23 mouse cellular contexts compared by ENCODE assay signal in the genomic region with DNA sequence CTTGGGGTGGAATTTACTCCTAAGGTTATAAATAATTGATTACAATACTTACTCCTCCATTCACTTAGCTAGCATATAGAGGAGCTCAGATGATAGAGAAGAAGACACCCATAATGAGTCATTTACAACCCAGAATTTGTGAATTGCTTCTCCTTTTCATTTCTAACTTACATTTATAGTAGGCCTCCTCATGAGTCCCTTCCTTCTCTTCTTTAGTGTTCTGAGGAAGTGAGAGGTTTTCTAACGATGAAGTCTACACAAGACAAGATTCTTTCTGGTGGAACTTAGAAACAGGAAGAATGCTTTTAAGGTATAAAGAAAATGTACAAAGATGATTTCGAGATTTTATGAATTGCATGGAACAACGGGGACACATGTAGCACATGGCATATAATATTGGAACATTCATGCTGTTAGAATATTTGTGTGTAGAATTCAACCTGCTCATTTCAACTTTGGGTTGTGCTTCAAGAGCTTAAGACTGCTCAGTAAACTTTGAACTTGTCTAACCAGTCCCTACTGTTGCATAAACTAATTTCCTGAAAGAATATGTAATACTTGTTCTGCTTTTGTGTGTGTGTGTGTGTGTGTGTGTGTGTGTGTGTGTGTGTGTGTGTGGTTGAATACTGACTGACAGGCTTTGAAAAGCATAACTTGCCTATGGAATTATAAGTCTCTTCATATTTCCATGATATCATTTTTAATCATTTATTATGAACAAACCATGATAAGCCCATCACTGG. TPM values are rescaled to one million over a fixed set of nuclear protein-coding genes. Genes with fewer than 3 reads are reported as not detected.
A peak's percentile ranks its signal among the peaks of the same experiment; 100 is the strongest.
DNase-seq lines count a peak whose midpoint lies in the region; ATAC-seq and TF ChIP-seq lines count a peak whose summit lies in the region.
"Had no signal": no experiment of that assay in that cellular context is flagged by ENCODE, and none has a peak within 500 bp of the region (broad histone marks: within the 10 kb centered on the region; RNA-seq: fewer than 3 reads in every experiment).

No protein-coding gene starts in this region.

- in situ Hi-C loops in CH12.LX (cut with MboI; ENCODE audit: low pct_ligation_motif_present, low pct_unique_long_range_greater_than_20kb, low sequenced_read_pairs), result no loop called here

- H3K4me3 ChIP-seq in CH12.LX (replicated peaks in 1 of 3; ENCODE audit: low read depth in 2 of 3, low read length in 2 of 3, poor library complexity in 1 of 3), result no peak overlapping the region
- no peak overlapping the region for H3K4me3 ChIP-seq in forebrain, embryonic 10.5 days
- H3K4me3 ChIP-seq in midbrain, embryonic 10.5 days, result no peak overlapping the region
- H3K4me3 ChIP-seq in heart, embryonic 10.5 days, result no peak overlapping the region
- H3K4me3 ChIP-seq: embryonic facial prominence, embryonic 10.5 days; forebrain, embryonic 15.5 days; heart, embryonic 15.5 days; hindbrain, embryonic 10.5 days had no signal

- ATAC-seq in common myeloid progenitor, adult 5-6 weeks (replicated peaks; ENCODE audit: low read depth, poor library complexity, severe bottlenecking), result peak; percentile 54; the same call in 1 of the 2 replicates
- ATAC-seq in megakaryocyte progenitor cell, adult 5-6 weeks (replicated peaks; ENCODE audit: poor library complexity), result peak; percentile 82
- ATAC-seq: CD4-positive, CD25-positive, alpha-beta regulatory T cell, adult 4 months; forebrain, embryonic 15.5 days had no signal

- H3K4me1 ChIP-seq in CH12.LX (ENCODE audit: control insufficient read depth in 1 of 2, insufficient read depth in 2 of 2), result no peaks in the 10 kb centered on the region
- H3K4me1 ChIP-seq in forebrain, embryonic 10.5 days, result no peaks in the 10 kb centered on the region
- no peaks in the 10 kb centered on the region for H3K4me1 ChIP-seq in midbrain, embryonic 10.5 days
- no peaks in the 10 kb centered on the region for H3K4me1 ChIP-seq in heart, embryonic 10.5 days
- H3K4me1 ChIP-seq: embryonic facial prominence, embryonic 10.5 days; forebrain, embryonic 15.5 days; heart, embryonic 15.5 days; hindbrain, embryonic 10.5 days had no signal

- 85% methylated on average over 3 of the region's 3 CpGs for WGBS in forebrain, embryonic 10.5 days
- WGBS in midbrain, embryonic 10.5 days, result 89% methylated on average over 3 of the region's 3 CpGs
- WGBS in heart, embryonic 10.5 days, result 76% methylated on average over 3 of the region's 3 CpGs

- H3K36me3 ChIP-seq in CH12.LX (replicated peaks in 1 of 2; ENCODE audit: control insufficient read depth in 1 of 2, insufficient read depth in 1 of 2, low read length in 1 of 2), result no peaks in the 10 kb centered on the region
- H3K36me3 ChIP-seq in forebrain, embryonic 10.5 days (replicated peaks), result no peaks in the 10 kb centered on the region
- H3K36me3 ChIP-seq in midbrain, embryonic 10.5 days, result no peaks in the 10 kb centered on the region
- no peaks in the 10 kb centered on the region for H3K36me3 ChIP-seq in heart, embryonic 10.5 days
- H3K36me3 ChIP-seq: embryonic facial prominence, embryonic 10.5 days; forebrain, embryonic 15.5 days; heart, embryonic 15.5 days; hindbrain, embryonic 10.5 days had no signal

- no peaks in the 10 kb centered on the region for H3K27me3 ChIP-seq in CH12.LX (replicated peaks)
- H3K27me3 ChIP-seq in forebrain, embryonic 10.5 days (ENCODE audit: poor library complexity, severe bottlenecking), result peaks cover 17% of the 10 kb centered on the region; the same call in 1 of the 2 replicates
- peaks cover 7% of the 10 kb centered on the region; the same call in 1 of the 2 replicates for H3K27me3 ChIP-seq in midbrain, embryonic 10.5 days (ENCODE audit: low read depth, poor library complexity, severe bottlenecking)
- no peaks in the 10 kb centered on the region for H3K27me3 ChIP-seq in heart, embryonic 10.5 days (ENCODE audit: insufficient read depth, poor library complexity, severe bottlenecking)
- H3K27me3 ChIP-seq: forebrain, embryonic 15.5 days; heart, embryonic 15.5 days had no signal

- DNase-seq in CH12.LX (ENCODE audit: extremely low read depth), result peak; percentile 38
- DNase-seq in forebrain, embryonic 10.5 days (ENCODE audit: extremely low spot score, low spot score), result no peak
- DNase-seq in midbrain, embryonic 10.5 days (ENCODE audit: low spot score), result no peak
- DNase-seq in heart, embryonic 10.5 days (ENCODE audit: low spot score), result no peak
- DNase-seq: adrenal gland, postnatal 10 days; cerebellum, adult 11-12 months; cerebellum, adult 9-11 months; cerebellum, postnatal 36 days; gastrocnemius, postnatal 36 days; heart, adult 18-20 months; heart, postnatal 14 days had no signal

- no peak overlapping the region for H3K27ac ChIP-seq in CH12.LX (ENCODE audit: insufficient read depth, low read depth)
- no peak overlapping the region for H3K27ac ChIP-seq in forebrain, embryonic 10.5 days
- no peak overlapping the region for H3K27ac ChIP-seq in midbrain, embryonic 10.5 days (replicated peaks)
- H3K27ac ChIP-seq in heart, embryonic 10.5 days, result no peak overlapping the region
- H3K27ac ChIP-seq: embryonic facial prominence, embryonic 10.5 days; forebrain, embryonic 15.5 days; heart, embryonic 15.5 days; hindbrain, embryonic 10.5 days; hindbrain, embryonic 14.5 days had no signal

- no peak overlapping the region for H3K4me2 ChIP-seq in CH12.LX (ENCODE audit: insufficient read depth, low read depth, poor library complexity, severe bottlenecking)
- H3K4me2 ChIP-seq: forebrain, embryonic 15.5 days; heart, embryonic 11.5 days; heart, embryonic 15.5 days; hindbrain, embryonic 14.5 days had no signal

- H3K9me3 ChIP-seq in CH12.LX (replicated peaks; ENCODE audit: low read length), result no peaks in the 10 kb centered on the region
- H3K9me3 ChIP-seq in forebrain, embryonic 10.5 days, result no peaks in the 10 kb centered on the region
- no peaks in the 10 kb centered on the region for H3K9me3 ChIP-seq in midbrain, embryonic 10.5 days (replicated peaks)
- no peaks in the 10 kb centered on the region for H3K9me3 ChIP-seq in heart, embryonic 10.5 days
- H3K9me3 ChIP-seq: embryonic facial prominence, embryonic 10.5 days; forebrain, embryonic 15.5 days; heart, embryonic 15.5 days; hindbrain, embryonic 10.5 days had no signal

- no peaks in the 10 kb centered on the region for H3K79me2 ChIP-seq in CH12.LX (replicated peaks; ENCODE audit: control insufficient read depth, extremely low read depth, insufficient read depth, poor library complexity, severe bottlenecking)

- dilution Hi-C loops in CH12.LX (cut with MboI; ENCODE audit: extremely low pct_ligation_motif_present, extremely low pct_unique_long_range_greater_than_20kb, low sequenced_read_pairs), result no loop called here

- TF ChIP-seq CTCF in CH12.LX (conservative IDR thresholded peaks at IDR 0.05 in 1 of 2, IDR thresholded peaks at IDR 0.05 in 1 of 2; ENCODE audit: low read depth in 2 of 2, low read length in 2 of 2), result no peak

- no peak overlapping the region for H3K9ac ChIP-seq in CH12.LX (ENCODE audit: insufficient read depth, low read depth)
- H3K9ac ChIP-seq: forebrain, embryonic 15.5 days; heart, embryonic 15.5 days; hindbrain, embryonic 14.5 days had no signal

- no peak for TF ChIP-seq EP300 in CH12.LX (IDR thresholded peaks at IDR 0.05; ENCODE audit: low read length)

- TF ChIP-seq POLR2A in CH12.LX (IDR thresholded peaks at IDR 0.05; ENCODE audit: low read depth, low read length), result no peak

- TF ChIP-seq RAD21 in CH12.LX (IDR thresholded peaks at IDR 0.05; ENCODE audit: low read depth, low read length), result no peak

TF ChIP-seq in CH12.LX, 34 proteins besides CTCF, POLR2A, EP300 and RAD21:
- TF ChIP-seq MXI1 (IDR thresholded peaks at IDR 0.05; ENCODE audit: low read depth, low read length) (no peak), BHLHE40 (IDR thresholded peaks at IDR 0.05; ENCODE audit: low read depth, low read length) (no peak), GABPA (IDR thresholded peaks at IDR 0.05; ENCODE audit: insufficient replicate concordance, low read depth, low read length) (no peak), IRF4 (IDR thresholded peaks at IDR 0.05; ENCODE audit: low read depth, low read length) (peak; percentile 42; the same call in 1 of the 2 replicates), MYC (IDR thresholded peaks at IDR 0.05; ENCODE audit: low read depth, low read length) (0 out of 2 replicates have a peak, but pooled peaks have one; percentile 19), NRF1 (IDR thresholded peaks at IDR 0.05; ENCODE audit: low read depth, low read length) (no peak), SMC3 (IDR thresholded peaks at IDR 0.05; ENCODE audit: low read depth, low read length) (no peak)

RNA-seq across cellular contexts. Expression of a gene that starts 31.5 kb away (rescaled TPM):
- total RNA-seq in CH12.LX (2012; rRNA removed) (0.59 and 1.1 TPM in 2 replicates), CH12.LX (2014; rRNA removed) (not detected in 2 replicates)
- 0.15 TPM in 1 of 2 replicates, not detected in the other for polyA plus RNA-seq in CH12.LX (2012; ENCODE audit: insufficient read length, low read depth)
- total RNA-seq in common myeloid progenitor, adult 5-6 weeks (2017), result 0.46 and 6.8 TPM in 2 replicates
- 1.6 and 2.5 TPM in 2 replicates for total RNA-seq in megakaryocyte progenitor cell, adult 5-6 weeks (2015)
- total RNA-seq in megakaryocyte progenitor cell, adult 5-6 weeks (2017), result 1.0 and 3.3 TPM in 2 replicates
- polyA plus RNA-seq in forebrain, embryonic 10.5 days (2016; fragmentation: Nextera tagmentation; extraction: Ambion mirVana), result 0.68 and 1.0 TPM in 2 replicates
- 0.57 and 1.3 TPM in 2 replicates for polyA plus RNA-seq in midbrain, embryonic 10.5 days (2016; fragmentation: Nextera tagmentation; extraction: Ambion mirVana)
- 0.94 and 1.9 TPM in 2 replicates for polyA plus RNA-seq in heart, embryonic 10.5 days (2016; fragmentation: Nextera tagmentation; extraction: Ambion mirVana)

RNA-seq across cellular contexts. Expression of a gene that starts 52.0 kb away (rescaled TPM):
- total RNA-seq in CH12.LX (2012; rRNA removed) (not detected in 2 replicates), CH12.LX (2014; rRNA removed) (0.16 TPM in 1 of 2 replicates, not detected in the other)
- not detected in 2 replicates for polyA plus RNA-seq in CH12.LX (2012; ENCODE audit: insufficient read length, low read depth)
- not detected in 2 replicates for total RNA-seq in common myeloid progenitor, adult 5-6 weeks (2017)
- total RNA-seq in megakaryocyte progenitor cell, adult 5-6 weeks (2015), result 0.15 and 0.52 TPM in 2 replicates
- not detected in 2 replicates for total RNA-seq in megakaryocyte progenitor cell, adult 5-6 weeks (2017)
- 1.8 and 2.1 TPM in 2 replicates for polyA plus RNA-seq in forebrain, embryonic 10.5 days (2016; fragmentation: Nextera tagmentation; extraction: Ambion mirVana)
- polyA plus RNA-seq in midbrain, embryonic 10.5 days (2016; fragmentation: Nextera tagmentation; extraction: Ambion mirVana), result 3.9 and 5.8 TPM in 2 replicates
- polyA plus RNA-seq in heart, embryonic 10.5 days (2016; fragmentation: Nextera tagmentation; extraction: Ambion mirVana), result 0.10 and 0.55 TPM in 2 replicates
- total RNA-seq: adrenal gland, postnatal 10 days; adrenal gland, postnatal 4 days; gastrocnemius, adult 8-10 months; gastrocnemius, postnatal 36 days; heart, adult 18-20 months; heart, postnatal 14 days; MEL had no signal
- polyA plus RNA-seq: heart, embryonic 15.5 days had no signal
